9 mouse cellular contexts compared by ENCODE assay signal in the genomic region with DNA sequence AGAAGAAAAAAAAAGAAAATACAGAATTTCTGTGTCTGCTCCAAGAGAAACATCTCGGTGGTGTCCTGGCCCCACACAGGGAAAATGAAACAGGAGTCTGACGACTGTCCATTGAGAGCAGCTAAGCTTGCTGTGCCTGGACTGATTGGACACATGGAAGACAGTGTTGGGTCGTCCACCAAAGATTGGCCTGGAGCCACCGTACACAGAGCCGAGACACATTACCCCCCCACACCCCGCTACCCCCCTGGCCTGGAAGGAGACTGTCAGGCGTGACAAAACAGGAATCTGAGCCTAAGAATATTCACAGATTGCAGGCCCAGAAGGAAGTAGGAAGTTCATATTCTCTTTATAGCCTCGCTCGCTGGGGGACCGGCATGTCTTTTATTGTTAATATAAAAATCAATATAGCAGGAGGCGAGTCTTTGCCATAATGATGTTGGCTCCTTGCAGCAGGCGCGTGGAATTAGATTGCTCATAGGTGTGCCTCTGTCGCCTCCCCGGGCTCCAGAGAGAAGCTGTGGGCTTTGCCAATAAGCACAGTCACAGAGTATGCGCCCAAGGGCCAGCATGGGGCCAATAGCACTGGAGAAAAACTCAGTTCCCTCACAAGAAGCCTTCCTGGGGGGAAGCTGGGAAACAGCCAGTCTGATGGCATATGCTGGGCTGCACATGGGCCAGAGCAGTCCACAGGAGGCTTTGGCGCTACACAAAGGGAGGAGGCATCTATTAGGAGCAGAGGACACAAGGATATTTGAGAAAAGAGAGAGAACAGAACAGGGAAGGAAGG. TPM values are rescaled to one million over a fixed set of nuclear protein-coding genes. Genes with fewer than 3 reads are reported as not detected.
DNase-seq lines count a peak whose midpoint lies in the region; ATAC-seq lines count a peak whose summit lies in the region.
"Had no signal": no experiment of that assay in that cellular context is flagged by ENCODE, and none has a peak within 500 bp of the region (broad histone marks: within the 10 kb centered on the region; RNA-seq: fewer than 3 reads in every experiment).

No protein-coding gene starts in this region.

- H3K36me3 ChIP-seq in kidney, embryonic 16.5 days (ENCODE audit: insufficient read depth, low read length), result no peaks in the 10 kb centered on the region
- H3K36me3 ChIP-seq in hindbrain, embryonic 10.5 days, result peaks cover 13% of the 10 kb centered on the region; the same call in 1 of the 2 replicates
- H3K36me3 ChIP-seq in midbrain, embryonic 14.5 days (ENCODE audit: control insufficient read depth, insufficient read depth, low read length), result no peaks in the 10 kb centered on the region

- DNase-seq in kidney, adult 18-20 months, result no peak
- DNase-seq in cerebellum, postnatal 36 days, result peak; percentile 87 to 91
- peak; percentile 39 for DNase-seq in hindbrain, embryonic 10.5 days (ENCODE audit: low spot score)
- peak; percentile 74 for DNase-seq in midbrain, embryonic 14.5 days
- no peak for DNase-seq in natural killer cell, adult 2 months (ENCODE audit: low spot score in 2 of 2)
- no peak for DNase-seq in spleen, postnatal 14 days (ENCODE audit: low spot score in 2 of 2)
- DNase-seq in spleen, adult 18-20 months, result no peak

- no peak overlapping the region for H3K4me3 ChIP-seq in kidney, embryonic 16.5 days (ENCODE audit: low read length)
- H3K4me3 ChIP-seq in hindbrain, embryonic 10.5 days, result no peak overlapping the region
- H3K4me3 ChIP-seq in midbrain, embryonic 14.5 days (replicated peaks; ENCODE audit: low read depth, low read length), result no peak overlapping the region

- no peak overlapping the region for H3K4me2 ChIP-seq in kidney, embryonic 16.5 days (replicated peaks; ENCODE audit: low read depth, low read length)
- H3K4me2 ChIP-seq in midbrain, embryonic 14.5 days (ENCODE audit: low read length), result peak overlapping the region; percentile 10

- peak overlapping the region; percentile 3; the same call in 1 of the 2 replicates for H3K27ac ChIP-seq in kidney, embryonic 16.5 days (ENCODE audit: low read length)
- H3K27ac ChIP-seq in hindbrain, embryonic 10.5 days, result peak overlapping the region; percentile 74
- peak overlapping the region; percentile 26; the same call in 1 of the 2 replicates for H3K27ac ChIP-seq in midbrain, embryonic 14.5 days (replicated peaks; ENCODE audit: low read depth, low read length)

- peaks cover 8% of the 10 kb centered on the region for H3K4me1 ChIP-seq in kidney, embryonic 16.5 days (ENCODE audit: insufficient read depth, low read length)
- H3K4me1 ChIP-seq in hindbrain, embryonic 10.5 days (replicated peaks), result peaks cover 26% of the 10 kb centered on the region
- H3K4me1 ChIP-seq in midbrain, embryonic 14.5 days (ENCODE audit: control insufficient read depth, insufficient read depth, low read length), result peaks cover 10% of the 10 kb centered on the region

- no peaks in the 10 kb centered on the region for H3K27me3 ChIP-seq in kidney, embryonic 16.5 days (ENCODE audit: insufficient read depth, low read length)
- H3K27me3 ChIP-seq in hindbrain, embryonic 10.5 days (ENCODE audit: insufficient read depth, poor library complexity, severe bottlenecking), result peaks cover 9% of the 10 kb centered on the region; the same call in 1 of the 2 replicates
- no peaks in the 10 kb centered on the region for H3K27me3 ChIP-seq in midbrain, embryonic 14.5 days (ENCODE audit: control insufficient read depth, insufficient read depth, low read length)

- ATAC-seq in kidney, embryonic 16.5 days (ENCODE audit: low FRiP score, low TSS enrichment), result peak; percentile 76
- peak; percentile 53; the same call in 1 of the 2 replicates for ATAC-seq in midbrain, embryonic 14.5 days (ENCODE audit: low FRiP score, low TSS enrichment)

- 51% methylated on average over 17 of the region's 17 CpGs for WGBS in kidney, embryonic 16.5 days
- WGBS in hindbrain, embryonic 10.5 days, result 44% methylated on average over 17 of the region's 17 CpGs
- WGBS in midbrain, embryonic 14.5 days, result 34% methylated on average over 17 of the region's 17 CpGs

- H3K9me3 ChIP-seq in kidney, embryonic 16.5 days (ENCODE audit: low read length), result no peaks in the 10 kb centered on the region
- no peaks in the 10 kb centered on the region for H3K9me3 ChIP-seq in hindbrain, embryonic 10.5 days
- H3K9me3 ChIP-seq in midbrain, embryonic 14.5 days (ENCODE audit: control insufficient read depth, low read length), result no peaks in the 10 kb centered on the region

- no peak overlapping the region for H3K9ac ChIP-seq in kidney, embryonic 16.5 days (replicated peaks; ENCODE audit: low read length)
- H3K9ac ChIP-seq in midbrain, embryonic 14.5 days (replicated peaks; ENCODE audit: low read length), result no peak overlapping the region

RNA-seq across cellular contexts. Expression of gene Tmem132c, which starts 49.0 kb away (rescaled TPM):
- 1.3 and 1.5 TPM in 2 replicates for polyA plus RNA-seq in kidney, embryonic 16.5 days (2015; fragmentation: Nextera tagmentation; extraction: Ambion mirVana)
- 24.0 and 33.2 TPM in 2 replicates for polyA plus RNA-seq in hindbrain, embryonic 10.5 days (2016; fragmentation: Nextera tagmentation; extraction: Ambion mirVana)
- polyA plus RNA-seq in midbrain, embryonic 14.5 days (2014; fragmentation: Nextera tagmentation; extraction: Ambion mirVana), result 10.6 and 16.2 TPM in 2 replicates
- polyA plus RNA-seq: liver, adult 2 months had no signal

Comparison
In these comparisons a context has a peak if more than half of its experiments do, and no peak if none do; other contexts are left out.
1. H3K27ac ChIP-seq: peak in every context shown above with its lines; median percentile 74 in hindbrain, embryonic 10.5 days; 26 in midbrain, embryonic 14.5 days; 3 in kidney, embryonic 16.5 days.
2. DNase-seq: peak in cerebellum, postnatal 36 days (2 of 2), hindbrain, embryonic 10.5 days (single experiment) and midbrain, embryonic 14.5 days (single experiment); none in kidney, adult 18-20 months (single experiment), natural killer cell, adult 2 months (0 of 2), spleen, postnatal 14 days (0 of 2) and spleen, adult 18-20 months (0 of 2).